Mouse (Mus musculus) ES-CJ7 (cell line): ENCODE data around the gene Tdp1.

Experiments used
- DNase-seq: peaks from one replicate; pipeline ENCODE4 v3.0.0; 2011; ENCODE audit warnings: low read depth, low spot score

Tdp1 gene

GRCm38 (mm10) chr12:99898248-99898870, 14.0 kb downstream of the Tdp1 start:
- DNase-seq: no peak

- DNase-seq: no peak
Observed at GRCm38 (mm10) chr12:99899991-99900390, 15.7 kb downstream of the Tdp1 start.

DNA sequence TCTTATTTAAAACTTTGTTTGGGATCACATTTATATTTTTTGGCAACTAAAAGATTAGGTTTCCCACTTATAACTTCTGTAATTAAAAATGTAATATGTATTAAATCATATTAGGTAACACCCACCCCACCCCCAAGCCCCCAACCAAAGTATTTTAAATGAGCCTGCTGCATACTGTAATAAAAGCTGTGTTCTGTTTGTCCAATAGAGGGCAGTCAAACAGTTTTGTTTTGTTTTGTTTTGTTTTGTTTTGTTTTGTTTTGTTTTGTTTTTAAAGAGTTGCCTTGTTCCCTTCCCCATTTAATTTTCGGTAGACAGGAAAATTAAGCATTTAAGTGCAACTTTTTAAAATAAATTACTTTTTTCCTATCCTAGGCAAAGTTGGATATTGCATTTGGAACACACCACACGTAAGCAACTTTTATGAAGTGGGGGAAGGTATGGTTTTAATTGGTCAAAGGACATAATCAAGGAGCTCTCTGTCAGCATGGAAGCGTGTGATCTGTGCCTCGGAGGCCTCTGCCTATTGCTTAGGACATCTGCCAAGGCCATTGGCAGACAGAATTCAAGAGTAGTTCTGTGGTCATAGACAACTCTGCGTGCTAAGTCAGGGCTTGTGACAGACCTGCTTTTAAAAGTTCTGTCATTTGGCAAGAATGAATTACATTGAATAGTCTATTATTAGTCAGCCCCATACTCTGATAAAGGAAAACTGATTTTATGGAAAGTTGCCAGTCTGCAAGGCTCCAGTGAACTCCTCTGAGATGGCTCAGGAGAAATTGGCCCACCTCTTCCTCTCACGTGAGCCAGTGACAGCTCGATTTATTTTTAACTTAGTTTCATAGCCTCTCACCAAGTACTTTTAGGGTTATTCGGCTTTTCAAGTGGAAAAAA, 17.9 kb downstream of the Tdp1 start:
- no peak for DNase-seq

DNA sequence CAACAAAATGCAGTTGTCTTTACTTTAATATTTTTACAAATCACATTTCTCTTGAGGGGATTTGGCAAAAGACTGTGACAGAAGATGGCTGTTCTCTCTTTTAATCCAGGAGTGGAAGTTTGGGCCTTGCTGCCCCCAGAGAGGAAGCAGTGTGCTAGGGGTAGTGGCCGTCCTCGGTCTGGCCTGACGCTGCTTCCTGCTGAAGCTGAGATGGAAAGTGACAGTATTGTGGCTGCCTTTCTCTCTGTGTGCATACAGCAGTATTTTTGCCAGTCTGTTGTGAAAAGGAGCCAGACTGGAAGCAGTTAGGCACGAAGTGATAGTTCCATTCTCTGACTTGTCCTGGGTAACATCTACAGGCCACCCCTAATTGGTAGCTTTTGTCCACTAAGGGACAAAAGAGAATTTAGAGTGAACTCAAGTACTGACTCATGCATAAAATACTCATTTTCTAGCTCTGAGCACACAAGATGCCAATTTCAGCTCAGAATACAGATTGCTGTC, 18.6 kb downstream of the Tdp1 start:
- DNase-seq: no peak

DNA sequence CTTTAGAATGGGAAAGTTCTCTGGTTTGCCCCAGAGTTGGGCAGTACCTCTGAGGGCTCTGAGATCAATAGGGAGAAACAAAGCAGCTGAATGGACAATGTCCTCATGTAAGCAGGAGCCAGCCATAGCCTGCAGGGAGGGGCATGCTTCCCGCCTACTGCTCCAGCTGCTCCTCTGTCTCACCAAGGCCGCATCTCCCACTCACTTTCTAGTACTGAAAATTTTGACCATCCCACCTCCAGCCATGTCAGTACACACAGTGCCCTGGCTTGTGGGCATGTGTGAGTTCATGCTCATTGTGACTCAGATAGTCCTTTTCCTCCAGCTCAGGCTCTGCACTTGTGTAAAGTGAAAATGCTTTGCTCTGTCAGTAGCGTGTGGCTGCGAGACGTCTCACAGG, 20.2 kb downstream of the Tdp1 start:
- no peak for DNase-seq

DNA sequence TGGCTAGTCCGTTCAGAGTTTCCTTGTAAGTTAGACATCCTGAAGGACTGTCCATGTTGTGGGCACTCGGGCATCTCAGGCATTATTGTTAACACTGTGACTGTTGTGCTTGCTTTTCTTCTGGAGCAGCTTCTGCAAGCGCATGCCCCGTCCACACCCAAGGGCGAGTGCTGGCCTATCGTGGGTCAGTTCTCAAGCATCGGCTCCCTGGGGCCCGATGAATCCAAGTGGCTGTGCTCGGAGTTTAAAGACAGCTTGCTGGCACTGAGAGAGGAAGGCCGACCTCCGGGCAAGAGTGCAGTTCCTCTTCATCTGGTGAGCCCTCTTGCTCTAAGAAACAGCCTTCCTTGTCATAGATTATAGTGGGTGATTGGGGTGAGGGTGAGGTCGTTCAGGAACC, 27.1 kb downstream of the Tdp1 start:
- DNase-seq: no peak

DNA sequence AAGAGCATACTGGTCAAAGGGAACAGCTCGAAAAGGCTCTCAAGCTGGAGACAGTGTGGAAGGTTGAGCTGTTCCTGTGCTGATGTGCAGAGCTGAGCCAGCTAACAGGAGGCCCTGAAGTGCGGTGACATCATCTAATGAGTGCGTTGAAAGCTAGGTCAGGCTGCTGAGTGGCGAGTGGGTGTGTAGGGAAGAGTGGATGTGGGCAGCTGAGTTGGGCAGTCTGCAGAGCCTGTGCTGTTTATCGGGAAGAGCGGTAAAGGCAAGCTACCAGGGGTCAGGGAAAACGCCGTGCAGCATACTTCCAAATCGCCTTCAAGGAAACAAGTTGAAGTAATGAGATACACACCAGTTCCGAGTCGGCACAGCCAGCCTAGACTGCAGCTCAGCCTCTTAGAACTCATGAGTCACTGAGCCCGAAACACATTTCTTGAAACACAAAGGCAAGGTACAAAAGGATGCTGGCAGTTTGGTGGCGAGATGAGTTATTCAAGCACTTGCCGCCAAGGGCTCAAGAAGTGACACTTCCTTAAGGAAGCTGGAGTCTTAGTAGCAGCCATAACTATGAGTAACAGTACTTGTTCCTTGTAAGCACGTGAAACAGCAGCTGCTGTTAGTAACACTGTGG, 33.6 kb downstream of the Tdp1 start:
- DNase-seq: no peak

DNA sequence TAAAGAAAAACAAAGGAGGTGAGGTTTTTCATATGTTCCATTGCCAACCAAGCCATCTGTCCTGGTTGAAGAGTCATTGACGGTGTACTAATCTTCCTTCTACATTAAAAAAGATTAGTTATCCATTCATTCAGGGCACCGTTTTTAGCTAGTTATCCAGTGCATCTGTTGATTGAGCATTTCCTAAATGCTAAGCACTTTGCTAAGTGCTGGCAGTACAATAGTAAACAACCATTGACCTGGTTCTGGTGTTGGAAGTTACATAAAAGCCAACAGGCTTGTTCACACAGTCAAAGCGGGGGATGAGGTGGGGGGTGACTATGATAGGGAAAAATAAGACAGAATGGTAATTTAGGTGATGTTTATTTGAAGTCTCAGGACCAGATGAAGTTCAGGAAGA, 35.3 kb downstream of the Tdp1 start:
- no peak for DNase-seq

DNA sequence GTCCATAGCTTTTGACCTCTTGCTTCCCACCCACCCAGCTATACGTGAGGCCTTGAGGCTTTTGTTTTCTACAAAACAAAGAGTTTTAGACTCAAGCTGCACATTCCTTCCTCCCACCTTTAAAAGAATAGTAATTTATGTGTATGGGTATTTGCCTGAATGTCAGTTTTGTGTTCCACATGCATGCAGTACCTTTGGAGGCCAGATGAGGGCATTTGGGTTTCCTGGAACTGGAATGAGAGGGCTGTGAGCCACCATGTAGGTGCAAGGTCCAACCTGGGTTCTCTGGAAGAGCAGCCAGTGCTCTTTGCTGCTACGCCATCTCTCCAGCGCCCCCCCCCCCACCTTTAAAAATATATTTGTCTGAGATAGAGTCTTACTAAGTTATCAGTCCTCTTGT, 36.7 kb downstream of the Tdp1 start:
- DNase-seq: peak; percentile 48

DNA sequence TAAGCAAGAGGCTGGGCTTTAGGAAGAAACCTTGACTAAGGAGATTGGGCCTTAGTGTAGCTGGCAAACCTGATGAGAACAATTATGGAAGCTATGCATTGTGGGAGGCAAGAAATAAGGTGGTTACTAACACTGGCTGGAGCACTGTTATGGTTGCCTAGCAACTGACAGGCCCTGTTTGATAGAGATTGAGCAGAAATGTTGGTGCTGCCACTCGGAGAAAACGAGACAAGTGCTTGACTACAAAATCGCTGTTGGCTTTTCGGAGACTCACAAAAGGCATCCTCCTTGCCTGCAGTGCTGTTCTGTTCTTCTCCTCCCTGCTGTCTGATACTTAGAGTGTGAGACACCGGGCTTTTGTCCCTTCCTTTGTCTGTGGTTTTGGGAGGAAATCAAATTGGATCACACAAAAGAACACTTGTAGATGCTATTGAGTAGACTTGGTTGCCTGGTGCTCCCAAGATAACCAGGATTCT, 38.9 kb downstream of the Tdp1 start:
- DNase-seq: peak; percentile 7

DNA sequence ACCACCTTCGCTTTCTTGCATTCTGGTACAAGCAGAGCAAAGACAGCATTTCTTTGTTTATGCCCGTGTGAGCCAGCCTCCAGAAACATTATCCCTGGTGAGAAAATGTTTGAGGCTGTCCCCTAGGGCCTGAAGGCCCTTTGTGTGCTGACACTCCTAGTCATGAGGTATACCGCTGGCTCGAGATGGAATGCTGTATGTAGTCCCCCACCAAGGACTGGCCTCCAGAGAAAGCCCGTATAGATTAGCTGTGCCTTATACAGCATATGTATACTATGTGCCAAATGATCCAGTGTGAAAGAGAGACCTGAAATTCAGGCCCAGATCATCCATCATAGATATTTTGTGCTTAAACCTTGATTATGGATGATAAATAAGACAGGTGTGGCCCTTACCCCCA, 39.4 kb downstream of the Tdp1 start:
- no peak for DNase-seq

- DNase-seq: no peak
Observed at GRCm38 (mm10) chr12:99928311-99928710, 44.0 kb downstream of the Tdp1 start.

DNA sequence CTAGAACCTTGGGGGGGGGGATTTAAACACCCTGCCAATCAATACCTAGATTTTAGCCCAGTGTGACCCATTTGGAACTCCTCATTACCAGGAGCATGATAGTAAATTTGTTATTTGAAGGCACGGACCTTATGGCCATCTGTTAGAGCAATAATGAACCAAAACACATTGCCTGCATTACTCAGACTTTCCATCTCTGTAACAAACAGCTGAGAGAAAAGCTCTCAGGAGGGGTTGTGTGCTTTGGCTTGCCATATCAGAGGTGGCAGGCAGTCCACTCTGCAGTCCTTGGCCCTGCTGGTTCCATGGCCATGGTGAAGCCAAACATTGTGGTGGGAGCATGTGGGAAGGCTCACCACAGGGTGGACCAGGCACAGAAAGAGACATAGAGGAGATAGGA, 44.8 kb downstream of the Tdp1 start:
- no peak for DNase-seq

DNA sequence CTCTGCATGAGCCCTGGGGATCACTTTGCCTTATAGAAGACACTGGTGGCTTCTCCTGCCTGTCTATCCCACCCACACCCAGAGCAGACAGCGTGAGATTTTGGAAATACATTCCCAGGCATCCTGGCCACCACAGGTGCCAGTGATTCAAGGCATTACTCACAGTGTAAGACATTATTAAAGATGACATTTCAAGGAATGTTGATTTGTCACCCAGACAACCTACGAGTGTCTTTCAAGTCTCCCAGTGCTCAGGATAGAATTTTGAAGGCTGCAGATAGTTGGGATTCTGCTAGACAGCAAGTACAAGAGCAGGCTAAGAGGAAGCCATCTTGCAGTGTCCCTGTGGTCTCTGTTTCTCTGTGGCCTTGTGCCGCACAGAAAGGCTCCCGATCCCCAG, 47.9 kb downstream of the Tdp1 start:
- DNase-seq: no peak

GRCm38 (mm10) chr12:99933630-99934029, 49.3 kb downstream of the Tdp1 start:
- no peak for DNase-seq

GRCm38 (mm10) chr12:99935403-99935802, 51.1 kb downstream of the Tdp1 start:
- no peak for DNase-seq

GRCm38 (mm10) chr12:99938476-99938875, 54.2 kb downstream of the Tdp1 start:
- DNase-seq: no peak

DNA sequence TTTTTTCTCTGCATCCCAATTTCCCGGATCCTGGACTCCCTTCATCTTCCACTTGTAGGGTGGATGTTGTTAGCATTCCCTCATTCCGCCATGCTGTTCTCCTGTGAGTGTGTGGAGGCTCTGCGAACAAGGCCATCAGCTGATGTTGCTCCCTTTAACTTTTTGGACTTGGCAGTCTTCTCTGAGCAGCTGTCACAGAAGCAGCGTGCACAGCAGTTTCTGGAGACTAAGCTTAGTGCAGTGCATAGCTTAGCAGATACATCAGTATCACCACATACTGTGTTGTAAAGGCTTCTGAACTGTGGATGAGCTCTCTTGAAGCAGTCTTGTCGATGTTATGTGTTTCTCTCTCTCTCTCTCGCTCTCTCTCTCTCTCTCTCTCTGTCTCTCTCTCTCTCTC, 54.9 kb downstream of the Tdp1 start:
- no peak for DNase-seq

DNA sequence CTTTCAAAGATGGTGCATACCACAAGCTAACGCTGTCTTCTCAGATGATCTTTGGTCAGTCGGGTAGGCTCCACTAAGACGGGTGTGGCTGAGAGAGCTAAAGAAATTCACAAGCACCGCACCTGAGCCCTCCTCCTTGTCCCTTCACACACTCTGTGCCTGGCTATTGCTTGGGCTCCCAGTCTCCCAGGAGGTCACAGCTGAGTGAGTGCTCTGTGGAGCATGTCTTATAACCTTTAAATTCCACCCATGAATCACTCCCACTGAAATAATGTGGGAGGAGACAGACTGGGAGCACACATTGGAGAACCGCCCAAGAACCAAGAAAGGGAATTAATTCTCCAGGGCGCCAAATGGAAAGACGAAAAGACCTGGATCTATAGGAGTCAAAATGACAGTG, 56.4 kb downstream of the Tdp1 start:
- DNase-seq: no peak

GRCm38 (mm10) chr12:99942441-99942840, 58.1 kb downstream of the Tdp1 start:
- DNase-seq: no peak

DNA sequence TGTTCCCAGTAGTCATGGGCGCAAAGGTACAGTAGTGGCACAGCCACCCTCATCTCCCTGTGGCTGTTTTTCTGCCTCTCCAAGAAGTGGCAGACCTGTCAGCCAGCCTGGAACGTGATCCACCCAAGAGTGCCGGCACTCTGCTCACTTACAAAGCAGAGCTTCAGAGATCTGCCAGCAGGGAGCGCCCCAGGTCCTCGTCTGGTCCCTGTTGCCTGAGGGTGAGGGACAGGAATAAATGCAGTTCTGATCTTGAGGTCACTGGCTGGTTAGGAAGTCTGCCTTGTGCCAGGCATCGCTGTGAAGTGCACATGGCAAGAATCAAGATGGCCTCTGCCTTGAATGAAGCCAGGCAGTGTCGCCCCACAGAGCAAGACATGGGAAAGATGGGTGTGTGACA, 68.6 kb downstream of the Tdp1 start:
- peak; percentile 60 for DNase-seq

DNA sequence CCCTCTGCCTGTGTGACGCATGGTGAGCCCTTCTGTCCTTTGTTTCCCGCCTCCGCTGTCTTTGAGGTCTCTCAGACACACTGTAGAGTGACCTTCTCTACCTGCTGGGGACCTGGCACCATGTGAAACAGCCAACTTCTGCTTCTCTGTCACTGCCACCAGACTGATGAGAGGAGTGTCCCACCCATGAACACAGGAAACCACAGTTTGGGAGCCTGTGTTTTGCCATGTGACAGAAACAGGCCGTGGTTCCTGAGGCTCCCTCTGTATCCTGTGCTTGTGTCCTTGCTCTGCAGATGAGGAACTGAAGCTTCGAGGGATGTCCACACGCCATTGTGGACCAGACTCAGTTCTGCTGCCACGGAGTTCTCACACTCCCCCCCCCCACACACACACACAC, 72.1 kb downstream of the Tdp1 start:
- no peak for DNase-seq
